Mouse (Mus musculus) fat pad, adult 2 months (tissue): ENCODE measurements around the gene Prmt3.

ENCODE experiments used
- DNase-seq: peaks from one replicate; pipeline ENCODE4 v3.0.0-alpha.2; 2011; ENCODE audit warnings: low read depth, low spot score; ENCODE audit errors: extremely low read depth

The Prmt3 gene

DNA sequence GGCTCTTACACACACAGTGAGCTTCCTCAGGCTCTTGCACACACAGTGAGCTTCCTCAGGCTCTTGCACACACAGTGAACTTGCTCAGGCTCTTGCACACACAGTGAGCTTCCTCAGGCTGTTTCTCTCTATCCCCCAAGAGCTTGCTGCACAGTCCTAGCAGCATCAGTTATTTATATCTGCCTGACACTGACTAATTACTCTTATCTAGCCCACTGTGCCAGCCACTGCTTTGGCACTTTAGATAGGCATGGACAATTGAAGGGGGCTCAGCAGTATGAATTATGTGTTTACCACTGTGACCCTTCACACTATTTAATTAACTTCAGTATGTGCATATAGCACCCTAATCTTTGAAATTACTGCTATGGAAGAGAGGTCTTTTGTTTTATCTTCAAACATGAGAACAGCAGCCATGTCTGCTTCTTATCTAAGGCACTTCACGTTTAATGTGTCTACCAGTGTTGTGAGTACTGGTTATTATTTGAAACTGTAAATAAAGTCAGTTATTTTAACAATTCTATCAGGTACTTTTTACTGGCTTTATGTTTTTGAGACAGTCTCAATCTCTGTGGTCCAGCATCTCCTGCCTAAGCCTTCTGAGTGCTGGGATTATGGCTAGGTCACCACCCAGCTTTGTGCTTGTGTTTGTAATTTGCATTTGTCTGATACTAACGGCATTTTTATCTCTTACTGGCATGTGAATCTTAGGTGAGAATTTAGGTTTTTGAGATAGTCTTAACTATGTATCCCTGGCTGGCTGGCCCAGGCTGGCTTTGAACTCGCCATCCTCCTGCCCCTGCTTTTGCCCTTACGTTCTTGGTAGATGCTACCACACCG lies 75.4 kb downstream of the Prmt3 start:
- no peak for DNase-seq

DNA sequence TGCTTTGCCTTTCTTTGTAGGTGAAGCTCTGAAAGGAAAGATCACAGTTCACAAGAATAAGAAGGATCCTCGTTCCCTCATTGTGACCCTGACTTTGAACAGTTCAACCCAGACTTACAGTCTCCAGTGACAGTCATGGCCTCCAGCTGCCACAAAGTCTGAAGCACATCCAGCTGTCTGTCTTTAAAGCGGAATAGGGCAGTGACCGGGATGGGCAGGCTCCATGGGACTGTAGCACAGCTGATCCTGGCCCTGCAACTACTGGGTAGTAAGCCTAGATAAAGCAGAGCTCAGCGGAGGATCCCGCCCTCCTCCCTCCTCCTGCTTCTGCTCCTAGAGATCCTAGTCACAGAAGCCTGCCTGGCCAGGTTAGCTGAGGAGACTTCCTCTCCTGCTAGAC lies 79.2 kb downstream of the Prmt3 start:
- no peak for DNase-seq

DNA sequence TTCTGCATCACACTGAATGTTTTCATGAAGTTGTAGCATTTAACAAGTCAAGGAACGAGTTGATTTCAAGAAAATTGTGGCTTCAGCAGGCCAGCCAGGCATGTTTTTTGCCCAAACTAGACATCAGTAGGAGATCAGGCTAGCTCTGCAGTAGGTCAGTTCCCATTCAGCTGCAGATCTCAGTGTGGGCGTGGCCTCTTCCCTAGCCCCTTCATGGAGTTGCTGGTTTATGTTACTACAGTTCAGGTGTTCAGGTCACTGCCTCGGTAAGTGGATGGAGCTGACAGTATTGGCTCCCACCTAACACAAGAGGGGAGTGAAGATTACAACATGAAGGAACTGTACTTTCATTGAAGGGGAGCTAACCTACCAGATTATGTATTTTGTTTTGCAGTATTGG lies 80.1 kb downstream of the Prmt3 start:
- no peak for DNase-seq

DNA sequence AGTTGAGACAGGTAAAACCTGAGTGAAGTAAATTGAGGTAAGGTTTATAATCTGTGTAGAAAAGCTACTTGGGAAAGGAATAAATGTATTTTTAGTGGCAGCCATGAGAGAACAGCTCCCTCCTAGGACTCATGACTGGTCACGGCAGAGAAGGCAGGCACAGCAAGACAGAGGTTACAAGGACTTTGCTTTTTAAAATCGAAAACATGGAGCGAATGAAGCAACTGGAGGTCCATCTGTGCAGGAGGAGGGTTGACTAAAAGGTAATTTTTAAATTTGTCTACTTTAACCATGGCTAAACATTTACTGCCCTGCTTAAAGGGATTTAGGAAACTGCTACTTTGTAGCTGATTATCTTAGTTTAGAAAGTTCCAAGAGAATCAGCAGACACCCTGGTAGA lies 81.7 kb downstream of the Prmt3 start:
- no peak for DNase-seq

DNA sequence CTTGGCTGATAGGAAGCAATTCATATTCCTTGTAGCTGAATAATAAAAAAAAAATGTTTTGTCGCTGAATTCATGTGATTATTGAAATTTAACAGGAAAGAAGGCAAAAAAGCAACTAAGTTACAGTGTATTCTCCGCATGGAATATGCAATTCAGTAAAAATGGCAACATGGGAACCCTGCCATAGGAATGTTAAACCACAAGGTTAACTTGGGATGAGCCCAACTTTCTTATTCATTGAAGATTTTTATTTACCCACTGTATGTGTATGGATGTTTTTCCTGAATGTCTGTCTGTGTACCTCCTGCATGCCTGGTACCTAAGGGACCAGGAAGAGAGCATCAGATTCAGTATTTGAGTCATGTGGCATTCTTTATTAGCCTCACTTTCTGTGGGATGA lies 83.0 kb downstream of the Prmt3 start:
- no peak for DNase-seq

DNA sequence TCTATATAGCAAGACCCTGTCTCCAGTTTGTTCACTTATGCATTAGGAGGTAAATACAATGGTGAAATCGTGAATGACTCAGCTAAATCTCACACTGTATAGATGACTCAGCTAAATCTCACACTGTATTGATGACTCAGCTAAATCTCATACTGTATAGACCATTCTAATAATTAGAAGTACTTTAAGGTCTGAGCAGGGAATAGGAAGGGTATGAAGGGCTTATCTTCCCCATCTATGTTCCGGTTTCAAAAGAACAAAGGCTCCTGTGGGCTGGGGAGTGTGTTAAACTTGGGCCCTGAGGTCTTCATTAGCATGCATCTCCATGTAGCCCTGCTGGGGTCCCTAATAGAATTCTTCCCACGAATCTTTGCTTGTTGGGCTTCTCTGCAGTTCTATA lies 85.6 kb downstream of the Prmt3 start:
- DNase-seq: no peak

DNA sequence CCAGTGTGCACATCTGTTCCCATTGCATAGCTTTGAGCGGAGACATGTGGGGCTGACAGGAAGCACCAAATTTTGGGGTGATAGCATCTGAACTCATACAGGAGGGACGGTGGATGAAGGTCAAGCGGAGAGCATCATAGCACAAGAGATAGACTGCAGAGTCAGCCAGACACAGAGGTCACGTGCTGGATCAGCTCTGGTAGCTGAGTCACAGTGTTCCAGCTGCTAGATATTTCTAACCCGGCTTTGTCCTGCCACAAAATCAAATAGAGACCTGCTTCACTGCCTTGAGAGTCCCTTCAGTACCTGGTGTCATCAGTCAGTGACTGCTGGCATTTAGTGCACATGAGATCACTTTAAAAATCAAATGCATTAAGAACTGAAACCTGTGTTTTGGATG lies 91.5 kb downstream of the Prmt3 start:
- no peak for DNase-seq

DNA sequence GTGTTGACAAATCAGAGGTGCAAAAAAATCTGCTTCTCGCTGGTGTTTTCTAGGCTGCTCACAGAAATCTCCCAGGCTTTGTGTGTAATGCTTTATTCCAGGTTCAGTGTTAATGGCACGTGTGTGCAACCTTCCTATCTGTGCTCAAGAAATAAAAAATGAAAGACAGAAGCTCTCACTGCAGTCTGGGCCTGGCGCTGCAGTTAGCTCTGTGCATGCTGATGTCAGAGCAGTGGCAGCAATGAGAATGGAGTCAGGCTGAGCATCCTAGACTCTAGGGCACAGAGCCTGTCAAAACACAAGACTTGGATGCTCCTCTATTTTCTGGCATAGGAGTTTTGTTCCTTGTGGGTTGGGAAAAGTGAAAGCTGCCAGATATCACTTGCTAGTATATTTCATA lies 92.1 kb downstream of the Prmt3 start:
- DNase-seq: no peak

DNA sequence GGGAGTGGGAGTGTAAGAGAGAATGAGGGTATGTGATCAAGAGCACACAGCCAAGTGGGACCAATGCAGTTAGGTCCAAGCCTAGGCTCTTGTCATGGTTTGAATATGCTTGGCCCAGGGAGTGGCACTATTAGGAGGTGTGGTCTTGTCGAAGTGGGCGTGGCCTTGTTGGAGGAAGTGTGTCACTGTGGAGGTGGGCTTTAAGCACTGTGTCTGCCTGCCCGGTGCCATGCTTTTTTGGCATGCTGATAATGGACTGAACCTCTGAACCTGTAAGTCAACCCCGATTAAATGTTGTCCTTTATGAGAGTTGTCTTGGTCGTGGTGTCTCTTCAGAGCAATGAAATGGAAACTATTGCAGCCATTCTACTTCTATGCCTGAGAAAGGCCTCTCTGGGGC lies 99.2 kb downstream of the Prmt3 start:
- no peak for DNase-seq

DNA sequence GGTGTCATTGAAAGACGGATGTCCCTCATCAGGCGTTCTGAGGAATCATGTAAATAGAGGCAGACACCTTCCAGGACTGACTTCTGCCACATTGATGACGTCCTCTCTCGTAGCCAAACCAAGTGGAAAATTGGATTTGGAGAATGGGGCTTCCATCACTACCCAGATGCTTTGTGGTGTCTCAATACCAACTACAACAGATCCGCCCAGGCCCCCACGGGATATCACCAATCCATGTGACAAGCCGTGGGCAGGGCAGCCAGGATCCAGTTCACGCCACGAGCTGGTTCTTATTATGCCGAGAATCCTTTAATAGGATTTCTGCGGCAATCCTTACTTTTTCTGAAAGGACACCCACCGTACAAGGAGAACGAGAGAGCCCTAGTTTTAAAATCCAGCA lies 100.9 kb downstream of the Prmt3 start:
- no peak for DNase-seq

DNA sequence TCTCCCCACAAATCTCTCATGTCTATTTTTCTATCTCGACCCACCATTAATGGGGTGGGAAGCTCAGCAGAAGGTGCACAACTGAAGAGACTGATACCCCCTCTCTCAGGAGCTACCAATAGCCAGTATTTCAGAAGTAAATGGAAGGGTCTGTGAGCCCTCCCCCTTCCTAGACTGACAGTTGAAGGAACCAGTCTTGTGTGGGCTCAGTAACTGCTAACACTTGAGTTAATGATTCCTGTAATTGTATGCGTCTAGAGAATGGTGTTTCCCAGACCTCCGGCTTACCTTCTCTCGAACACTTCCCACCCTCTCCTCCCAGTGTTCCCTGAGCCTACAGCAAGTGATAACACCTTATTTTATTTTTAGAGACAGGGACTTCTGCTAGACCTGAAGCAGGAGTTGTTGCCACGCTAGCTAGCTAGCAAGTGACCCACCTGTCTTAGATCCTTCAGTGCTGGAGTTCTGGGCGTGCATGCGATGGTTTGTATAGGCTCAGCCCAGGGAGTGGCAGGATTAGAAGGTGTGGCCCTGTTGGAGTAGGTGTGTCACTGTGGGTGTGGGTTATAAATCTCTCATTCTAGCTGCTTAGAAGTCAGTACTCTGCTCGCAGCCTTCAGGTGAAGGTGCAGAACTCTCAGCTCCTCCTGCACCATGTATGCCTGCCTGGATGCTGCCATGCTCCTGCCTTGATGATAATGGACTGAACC lies 102.0 kb downstream of the Prmt3 start:
- DNase-seq: no peak

DNA sequence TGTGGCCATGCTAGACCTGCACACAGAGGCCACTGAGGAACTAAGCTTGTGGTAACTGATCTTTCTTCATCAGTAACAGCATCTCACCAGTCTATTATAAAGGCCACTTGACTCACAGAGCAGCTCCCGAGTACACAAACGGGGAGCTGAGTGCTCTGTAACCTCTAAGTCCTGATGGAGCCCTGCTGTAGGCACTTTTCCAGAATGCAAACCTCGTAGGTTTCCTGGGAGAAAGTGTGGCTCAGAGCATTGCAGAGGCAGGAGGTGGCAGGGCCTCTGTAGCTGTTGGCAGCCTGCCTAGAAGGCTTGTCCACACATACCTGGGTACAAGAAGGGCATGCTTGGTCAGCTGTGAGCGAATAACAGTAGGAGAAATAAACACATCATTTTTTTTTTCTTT lies 104.1 kb downstream of the Prmt3 start:
- DNase-seq: no peak

DNA sequence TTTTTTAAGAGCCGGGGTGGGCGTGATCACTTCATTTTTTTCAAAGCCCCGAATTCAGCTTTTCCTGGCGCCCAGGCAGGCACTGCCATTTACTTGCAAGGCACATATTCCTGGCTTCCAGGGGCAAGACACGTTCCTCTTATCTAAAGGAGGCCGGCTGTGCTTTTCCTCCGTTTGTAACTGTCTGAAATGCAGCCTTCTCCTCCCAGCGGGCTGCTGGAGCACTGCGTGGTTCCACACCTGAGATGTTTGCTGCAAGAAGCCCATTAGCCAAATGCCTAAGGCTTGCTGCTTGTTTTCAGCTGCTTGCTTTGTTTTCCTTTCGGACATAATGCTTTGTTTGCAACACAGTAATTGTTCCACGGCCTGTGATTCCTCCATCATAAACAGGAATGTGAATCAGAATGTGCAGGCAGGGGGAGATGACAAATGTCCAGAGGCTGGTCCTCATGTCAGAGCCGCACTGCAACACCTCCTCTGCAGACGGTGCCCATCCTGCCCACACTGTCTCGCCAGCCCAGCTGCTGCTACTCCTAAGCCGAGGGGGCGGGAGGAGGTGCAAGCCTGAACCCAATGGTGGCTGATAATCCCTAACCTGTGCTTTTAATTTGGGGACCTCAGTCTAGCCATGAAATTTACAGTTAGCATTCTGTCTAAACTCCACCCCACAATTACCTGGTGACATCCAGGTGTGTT lies 104.7 kb downstream of the Prmt3 start:
- DNase-seq: no peak

DNA sequence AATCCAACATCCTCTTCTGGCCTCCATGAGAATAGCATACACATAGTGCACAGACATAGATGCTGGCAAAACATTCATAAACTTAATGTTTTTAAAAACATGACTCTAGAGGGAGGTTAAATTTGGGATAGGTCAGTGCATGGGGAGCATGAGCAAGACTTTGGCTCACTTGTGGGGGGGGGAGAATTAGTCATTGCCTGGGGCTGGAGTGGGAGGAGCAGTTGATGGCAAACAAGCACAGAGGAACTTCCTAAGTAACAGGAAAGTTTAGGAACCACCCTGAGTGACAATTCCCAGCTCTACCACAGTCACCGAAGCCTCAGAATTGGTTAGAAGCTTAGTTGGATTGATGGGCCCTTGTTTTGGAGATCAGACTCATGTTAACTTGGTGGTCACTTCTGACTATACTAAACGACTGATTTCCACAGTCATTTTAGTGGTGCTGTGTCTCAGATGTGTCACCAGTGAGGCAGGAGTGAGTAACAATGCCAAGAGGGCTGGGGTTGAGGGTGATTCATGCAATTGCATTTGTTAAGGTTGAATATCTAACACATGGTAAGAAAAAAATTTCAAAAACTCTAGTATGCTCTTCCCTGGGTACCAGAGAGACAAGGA lies 109.7 kb downstream of the Prmt3 start:
- DNase-seq: no peak

DNA sequence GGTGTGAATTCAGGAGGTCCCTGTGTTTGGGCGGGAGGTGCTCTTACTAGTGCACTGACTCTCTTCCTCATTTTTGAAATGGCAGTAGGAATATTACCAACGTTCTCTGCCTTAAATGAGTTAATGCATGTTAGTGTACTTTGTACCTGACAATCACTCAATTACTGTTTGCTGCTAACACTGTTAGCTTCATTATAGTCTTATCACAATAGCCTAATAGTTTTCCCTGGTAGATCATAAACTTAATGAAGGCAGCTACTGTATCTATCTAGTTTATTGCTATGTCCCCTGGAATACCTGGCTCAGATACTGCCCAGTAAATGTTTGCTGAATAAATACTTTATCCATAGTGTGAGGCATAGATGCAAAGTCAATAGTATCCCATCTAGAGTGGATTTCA lies 116.6 kb downstream of the Prmt3 start:
- no peak for DNase-seq

DNA sequence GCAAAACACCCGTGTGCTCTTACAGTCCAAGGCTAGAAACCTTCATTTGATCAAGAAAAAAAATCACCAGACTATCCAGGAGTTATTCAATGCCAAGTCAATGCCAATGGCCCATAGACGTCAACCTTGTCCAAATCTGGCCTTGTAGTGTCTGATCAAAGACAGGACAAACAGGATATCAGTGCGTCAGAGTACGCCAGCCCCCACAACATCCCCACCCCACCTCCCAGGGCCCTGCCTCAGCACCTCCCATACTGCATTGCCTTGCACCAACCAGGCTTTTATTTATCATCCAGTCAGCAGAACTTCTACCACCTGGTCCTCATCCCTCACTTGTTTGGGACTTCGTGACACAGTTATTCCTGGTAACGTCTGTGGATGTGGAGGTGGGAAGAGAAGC lies 117.2 kb downstream of the Prmt3 start:
- DNase-seq: no peak

DNA sequence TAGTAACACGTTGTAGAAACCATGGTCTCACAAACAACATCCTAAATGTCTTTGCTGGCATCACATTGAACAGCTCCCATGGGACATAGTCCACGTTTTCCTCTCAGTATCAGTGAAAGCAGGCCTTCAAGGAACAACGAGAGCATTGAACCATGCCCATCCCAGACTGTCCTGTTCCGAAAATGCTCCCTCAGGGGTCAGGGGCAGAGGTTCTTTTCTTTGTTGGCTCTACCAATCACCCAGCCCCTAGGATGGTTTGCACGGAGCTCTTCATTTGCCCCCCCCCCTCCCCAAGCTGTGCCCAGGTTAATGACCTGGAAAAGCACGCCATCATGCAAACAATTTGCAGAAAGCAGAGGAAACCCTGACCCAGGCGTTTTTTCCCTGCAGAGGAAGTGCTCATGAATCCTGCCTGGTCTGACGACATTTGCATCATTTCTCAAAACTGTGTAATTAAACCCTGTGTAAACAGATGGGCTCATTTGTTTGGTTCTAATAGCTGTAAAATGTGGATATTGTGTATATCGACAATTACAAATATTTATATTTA lies 123.9 kb downstream of the Prmt3 start:
- DNase-seq: no peak

DNA sequence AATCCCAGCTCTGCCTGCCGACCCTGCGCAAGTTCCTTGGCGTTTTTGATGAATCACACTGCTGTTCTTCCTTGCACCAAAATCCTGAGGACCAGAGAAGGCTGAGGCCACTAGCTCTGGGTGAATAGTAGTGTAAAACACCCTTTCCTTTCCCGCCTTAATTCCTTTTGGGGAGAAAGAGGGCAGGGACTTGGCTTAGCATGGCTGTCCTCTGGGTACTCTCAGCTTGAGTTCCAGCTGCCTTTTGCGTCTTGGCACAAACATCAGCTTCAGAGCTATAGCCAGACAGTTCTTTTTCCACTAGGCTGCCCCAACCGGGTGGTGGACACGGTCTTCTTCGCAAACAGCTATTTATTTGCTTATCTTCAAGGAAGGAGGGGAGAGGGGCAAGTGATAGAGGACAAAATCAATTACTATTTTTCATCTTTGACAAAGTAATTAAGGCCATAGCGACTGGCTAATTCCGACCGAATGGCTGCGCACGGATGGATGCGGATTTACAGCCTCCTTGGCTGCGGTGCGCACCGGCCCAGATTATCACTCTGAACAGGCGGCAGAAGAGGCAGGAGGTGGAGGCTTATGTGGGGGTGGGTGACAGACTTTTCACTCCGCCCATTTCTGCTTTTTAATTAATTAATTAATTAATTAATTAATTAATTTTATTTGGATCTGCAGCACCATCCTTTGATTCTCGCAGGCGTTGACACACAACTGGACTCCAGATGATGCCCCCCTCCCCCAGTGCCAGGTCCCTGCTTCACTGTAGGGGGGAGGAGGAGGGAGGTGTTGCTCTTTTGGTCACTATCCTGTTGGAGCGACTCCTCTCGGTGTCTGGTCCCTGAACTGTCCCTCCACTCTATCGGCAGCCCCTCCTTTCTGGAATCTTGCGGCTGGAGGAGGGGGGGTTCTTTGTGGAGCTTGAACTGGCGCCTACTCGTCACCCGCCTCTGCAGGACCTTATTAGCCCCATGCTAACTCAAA lies 129.3 kb downstream of the Prmt3 start:
- DNase-seq: no peak
